Mouse (Mus musculus) effector memory CD4-positive, alpha-beta T cell, adult 5 months (primary cell): ENCODE data around the gene Klf8. TPM values are rescaled to one million over a fixed set of nuclear protein-coding genes. Genes with fewer than 3 reads are reported as not detected.

Experiments
- polyA plus RNA-seq: library from polyadenylated mRNA; unstranded; fragments of 100-300 nt; shearing (Covaris generic); gene quantifications from one replicate; pipeline ENCODE4 v1.2.1, GENCODE M21; 2017

The Klf8 gene
- polyA plus RNA-seq = 1.8 TPM

GRCm38 (mm10) chrX:153237304-153237919 is at the start of gene Klf8:
Klf8 (plus strand) TSS chrX:153237466.

Other genes starting within 250 kb of the Klf8 start
- gene Usp51, start 231.0 kb upstream of the Klf8 start, polyA plus RNA-seq = not detected
- 0.54 TPM for gene Mageh1, start 199.9 kb upstream of the Klf8 start, polyA plus RNA-seq
- gene Foxr2, start 118.7 kb upstream of the Klf8 start, polyA plus RNA-seq = not detected
- gene Rragb, start 97.5 kb upstream of the Klf8 start, polyA plus RNA-seq = 11.0 TPM